Mouse (Mus musculus): ENCODE results near the gene Sgsm3.
A peak's percentile ranks its signal among the peaks of the same experiment; 100 is the strongest.

Sgsm3 gene

GRCm38 (mm10) chr15:81027378-81028173 is 50.0 kb downstream of the Sgsm3 start:
- DNase-seq: peak; percentile 85

GRCm38 (mm10) chr15:81030891-81031425 is 53.4 kb downstream of the Sgsm3 start:
- DNase-seq: no peak

- no peak for DNase-seq
Measured at GRCm38 (mm10) chr15:81031611-81032010, 54.0 kb downstream of the Sgsm3 start.

- no peak for DNase-seq
Measured at GRCm38 (mm10) chr15:81032941-81033629, 55.5 kb downstream of the Sgsm3 start.

GRCm38 (mm10) chr15:81034119-81034518 is 56.6 kb downstream of the Sgsm3 start:
- DNase-seq: no peak

- no peak for DNase-seq
Measured at GRCm38 (mm10) chr15:81035417-81036162, 58.0 kb downstream of the Sgsm3 start.

- DNase-seq: no peak
Measured at GRCm38 (mm10) chr15:81038419-81038818, 60.9 kb downstream of the Sgsm3 start.

GRCm38 (mm10) chr15:81041767-81042166 is 64.2 kb downstream of the Sgsm3 start:
- DNase-seq: no peak

GRCm38 (mm10) chr15:81042276-81042931 is 64.8 kb downstream of the Sgsm3 start:
- DNase-seq: no peak

GRCm38 (mm10) chr15:81044446-81044845 is 66.9 kb downstream of the Sgsm3 start:
- no peak for DNase-seq

GRCm38 (mm10) chr15:81045336-81045735 is 67.8 kb downstream of the Sgsm3 start:
- no peak for DNase-seq

- no peak for DNase-seq
Measured at GRCm38 (mm10) chr15:81046061-81046460, 68.5 kb downstream of the Sgsm3 start.

GRCm38 (mm10) chr15:81047497-81047896 is 69.9 kb downstream of the Sgsm3 start:
- no peak for DNase-seq

GRCm38 (mm10) chr15:81049401-81050053 is 72.0 kb downstream of the Sgsm3 start:
- DNase-seq: no peak

GRCm38 (mm10) chr15:81050488-81050887 is 72.9 kb downstream of the Sgsm3 start:
- DNase-seq: no peak

- no peak for DNase-seq
Measured at GRCm38 (mm10) chr15:81052491-81052890, 74.9 kb downstream of the Sgsm3 start.

GRCm38 (mm10) chr15:81055488-81055887 is 77.9 kb downstream of the Sgsm3 start:
- no peak for DNase-seq

- no peak for DNase-seq
Measured at GRCm38 (mm10) chr15:81057736-81058135, 80.2 kb downstream of the Sgsm3 start.

GRCm38 (mm10) chr15:81060975-81061374 is 83.4 kb downstream of the Sgsm3 start:
- no peak for DNase-seq

Data from cerebellum, adult 8-10 months (tissue).